ENCODE assay signal across 19 mouse cellular contexts in the genomic region with DNA sequence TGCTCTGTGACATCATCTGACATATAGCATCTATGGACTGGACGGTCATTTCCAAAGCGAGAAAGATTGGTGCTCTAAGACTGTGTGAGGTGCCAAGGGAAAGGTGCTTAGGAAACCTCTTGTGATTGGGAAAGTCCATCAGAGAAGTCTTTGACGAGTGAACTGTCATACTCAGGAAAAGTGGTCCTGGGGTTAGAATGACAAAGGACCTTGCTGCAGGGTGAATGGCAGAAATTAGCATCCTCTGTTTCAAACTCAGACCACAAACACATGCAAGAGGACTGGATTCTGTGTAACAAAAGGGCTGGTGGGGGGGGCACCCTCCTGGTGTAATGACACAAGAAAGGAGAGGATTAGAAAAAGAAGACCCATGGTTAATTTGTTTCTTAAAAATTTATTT.
"Had no signal": no experiment of that assay in that cellular context is flagged by ENCODE, and none has a peak within 500 bp of the region (broad histone marks: within the 10 kb centered on the region; RNA-seq: fewer than 3 reads in every experiment).

No protein-coding gene starts in this region.

- H3K9ac ChIP-seq: liver, embryonic 13.5 days; midbrain, embryonic 12.5 days; midbrain, embryonic 15.5 days; neural tube, embryonic 12.5 days; neural tube, embryonic 15.5 days had no signal

- H3K27ac ChIP-seq: kidney, postnatal 0 days; liver, embryonic 13.5 days; midbrain, embryonic 12.5 days; midbrain, embryonic 15.5 days; neural tube, embryonic 12.5 days; neural tube, embryonic 15.5 days; stomach, postnatal 0 days had no signal

- H3K4me3 ChIP-seq: layer of hippocampus, adult 2 months; liver, embryonic 13.5 days; midbrain, embryonic 12.5 days; midbrain, embryonic 15.5 days; neural tube, embryonic 12.5 days; neural tube, embryonic 15.5 days had no signal

- H3K4me2 ChIP-seq: liver, embryonic 13.5 days; midbrain, embryonic 12.5 days; midbrain, embryonic 15.5 days; neural tube, embryonic 12.5 days; neural tube, embryonic 15.5 days had no signal

- H3K4me1 ChIP-seq: liver, embryonic 13.5 days had no signal

- DNase-seq: kidney, postnatal 25 days; layer of hippocampus, adult 9-11 months; liver, embryonic 13.5 days; lung, adult 2 months; lung, postnatal 14 days; lung, postnatal 4 days; right cerebral cortex, adult 18-20 months; right cerebral cortex, postnatal 14 days; right cerebral cortex, postnatal 4 days; thymus, adult 2 months; thymus, postnatal 14 days; thymus, postnatal 4 days had no signal

- H3K9me3 ChIP-seq: liver, embryonic 13.5 days; midbrain, embryonic 12.5 days; midbrain, embryonic 15.5 days; neural tube, embryonic 12.5 days; neural tube, embryonic 15.5 days had no signal

- ATAC-seq: midbrain, embryonic 15.5 days had no signal

- H3K27me3 ChIP-seq: liver, embryonic 13.5 days; midbrain, embryonic 12.5 days; midbrain, embryonic 15.5 days; neural tube, embryonic 12.5 days; neural tube, embryonic 15.5 days had no signal

- H3K36me3 ChIP-seq: liver, embryonic 13.5 days; midbrain, embryonic 12.5 days; midbrain, embryonic 15.5 days; neural tube, embryonic 12.5 days; neural tube, embryonic 15.5 days had no signal
